Mouse (Mus musculus) ES-E14 (cell line): ENCODE measurements around the gene Aacs. TPM values are rescaled to one million over a fixed set of nuclear protein-coding genes. Genes with fewer than 3 reads are reported as not detected.

ENCODE experiments used
- DNase-seq: peaks from one replicate; pipeline ENCODE4 v3.0.0-alpha.2; 2013; ENCODE audit warnings: low read depth, low spot score
- H3K27ac ChIP-seq: 2 replicates; pipeline ENCODE4 v1.5.1; 2012; ENCODE audit warnings: low read depth, mild to moderate bottlenecking, low read length, moderate library complexity, mixed read lengths; ENCODE audit not compliant: poor library complexity, insufficient read depth, severe bottlenecking
- H3K36me3 ChIP-seq: 2 replicates; pipeline ENCODE4 v1.6.1; 2012; ENCODE audit warnings: mild to moderate bottlenecking, low read length, moderate library complexity, mixed read lengths; ENCODE audit not compliant: control insufficient read depth, poor library complexity, insufficient read depth, severe bottlenecking
- H3K4me1 ChIP-seq, 2 experiments: fragments of 150-350 bp in 1 of 2; sonication (generic) in 1 of 2; 2 replicates each; pipeline ENCODE4 v1.6.1; 2012; ENCODE audit warnings: low read length in 2 of 2, mild to moderate bottlenecking in 1 of 2, mixed read lengths in 1 of 2; ENCODE audit not compliant: control insufficient read depth in 2 of 2, insufficient read depth in 2 of 2, poor library complexity in 1 of 2
- H3K4me3 ChIP-seq, 2 experiments: fragments of 150-350 bp in 1 of 2; sonication (generic) in 1 of 2; 2 replicates each; pipeline ENCODE4 v1.5.1; 2012; ENCODE audit warnings: low read length in 2 of 2, low read depth in 1 of 2, mild to moderate bottlenecking in 1 of 2, mixed read lengths in 1 of 2; ENCODE audit not compliant: insufficient read depth in 1 of 2, poor library complexity in 1 of 2, severe bottlenecking in 1 of 2
- H3K9ac ChIP-seq: 2 replicates; pipeline ENCODE4 v1.6.1; 2012; ENCODE audit warnings: low read depth, mild to moderate bottlenecking, low read length, mixed read lengths; ENCODE audit not compliant: poor library complexity, insufficient read depth, severe bottlenecking
- H3K9me3 ChIP-seq: fragments of 150-350 bp; sonication (generic); 2 replicates; pipeline ENCODE4 v1.6.1; 2012; ENCODE audit warnings: low read depth, mild to moderate bottlenecking, low read length; ENCODE audit not compliant: control insufficient read depth, insufficient read depth
- CHD2 ChIP-seq: IDR thresholded peaks from 2 replicates; pipeline ENCODE4 v1.6.1; 2014; ENCODE audit warnings: mild to moderate bottlenecking, low read depth, low read length, inconsistent platforms
- HCFC1 ChIP-seq: IDR thresholded peaks from 2 replicates; pipeline ENCODE4 v1.6.1; 2012; ENCODE audit warnings: low read length, inconsistent platforms, borderline replicate concordance; ENCODE audit not compliant: insufficient read depth
- MAFK ChIP-seq: IDR thresholded peaks from 2 replicates; pipeline ENCODE4 v1.6.1; 2014; ENCODE audit warnings: mild to moderate bottlenecking, low read depth, low read length, inconsistent platforms; ENCODE audit not compliant: insufficient read depth
- ZC3H11A ChIP-seq: IDR thresholded peaks from 2 replicates; pipeline ENCODE4 v1.6.1; 2012; ENCODE audit warnings: low read depth, mild to moderate bottlenecking, inconsistent platforms, low read length, borderline replicate concordance
- ZNF384 ChIP-seq: IDR thresholded peaks from 2 replicates; pipeline ENCODE4 v1.6.1; 2012; ENCODE audit warnings: low read depth, low read length, inconsistent platforms
- in situ Hi-C, 2 experiments: fragments of 600-800 bp; cut with MboI; formaldehyde crosslinking; loops; one replicate each; pipeline ENCODE4 v1.15.1; 2025; ENCODE audit warnings: low sequenced_read_pairs in 2 of 2, inconsistent platforms in 1 of 2; ENCODE audit not compliant: unreplicated experiment in 2 of 2
- total RNA-seq: library from RNA; depleted of rRNA; stranded (reverse); fragments of 300-350 nt; gene quantifications from 2 replicates; pipeline ENCODE4 v1.2.3, GENCODE M21; 2012

The Aacs gene
- total RNA-seq, 1 experiment = 20.6 TPM

DNA sequence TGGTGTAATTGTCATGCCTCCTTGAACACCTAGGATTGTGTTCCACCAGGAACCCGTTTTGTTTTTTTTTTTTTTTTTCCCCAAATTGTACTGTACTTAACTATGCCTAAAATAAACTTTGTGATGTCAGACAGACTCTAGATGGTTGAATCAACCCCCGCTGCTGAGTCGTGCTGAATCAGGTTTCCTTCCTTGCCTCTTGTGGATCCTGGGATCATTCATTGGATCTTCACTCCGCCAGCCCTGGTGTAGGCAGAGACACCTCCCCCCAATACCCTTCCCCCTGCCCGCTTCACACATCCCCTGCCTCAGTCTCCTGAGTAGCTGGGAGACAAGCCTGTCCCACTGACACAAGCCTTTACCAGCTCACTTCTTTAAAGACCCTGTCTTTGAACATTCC, 26.3 kb upstream of the Aacs start:
- H3K36me3 ChIP-seq = peaks cover 28% of the 10 kb centered on the region
- H3K4me1 ChIP-seq = peaks cover 0 to 11% of the 10 kb centered on the region in 2 experiments; a peak in 2 of 4 replicates
- TF ChIP-seq ZC3H11A (no peak), CHD2 (no peak), MAFK (no peak), HCFC1 (no peak), ZNF384 (no peak)
- H3K27ac ChIP-seq = no peak overlapping the region
- H3K9ac ChIP-seq = no peak overlapping the region
- in situ Hi-C loops = no loop called here
- DNase-seq = no peak
- no peaks in the 10 kb centered on the region for H3K9me3 ChIP-seq
- no peak overlapping the region for H3K4me3 ChIP-seq

DNA sequence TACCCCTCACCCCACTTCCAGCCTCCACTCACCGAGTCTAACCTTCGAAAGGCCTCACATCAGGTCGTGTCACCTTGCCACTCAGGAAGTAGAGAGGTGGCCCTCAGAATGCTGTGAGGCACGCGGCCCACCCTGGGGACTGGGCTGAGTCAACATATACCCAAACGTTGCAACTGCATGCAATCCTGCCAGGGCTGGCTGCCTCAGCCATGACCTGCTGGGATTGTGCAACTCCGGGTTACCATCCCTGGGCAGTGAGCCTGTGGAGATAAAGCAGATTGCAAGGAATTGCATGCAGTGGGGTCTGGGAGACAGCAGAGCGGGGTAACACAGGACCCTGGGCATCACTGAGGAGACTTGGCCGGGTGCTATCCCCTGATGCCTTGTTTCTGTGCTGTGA, 23.0 kb upstream of the Aacs start:
- Histone ChIP-seq H3K27ac (no peak overlapping the region), H3K36me3 (peaks cover 37% of the 10 kb centered on the region), H3K4me3 (no peak overlapping the region), H3K9me3 (no peaks in the 10 kb centered on the region), H3K4me1 (peaks cover 0 to 10% of the 10 kb centered on the region in 2 experiments; a peak in 2 of 4 replicates), H3K9ac (no peak overlapping the region)
- no peak for TF ChIP-seq HCFC1
- TF ChIP-seq ZNF384 = no peak
- no peak for TF ChIP-seq CHD2
- no peak for TF ChIP-seq MAFK
- TF ChIP-seq ZC3H11A = no peak
- in situ Hi-C loops = no loop called here
- no peak for DNase-seq

DNA sequence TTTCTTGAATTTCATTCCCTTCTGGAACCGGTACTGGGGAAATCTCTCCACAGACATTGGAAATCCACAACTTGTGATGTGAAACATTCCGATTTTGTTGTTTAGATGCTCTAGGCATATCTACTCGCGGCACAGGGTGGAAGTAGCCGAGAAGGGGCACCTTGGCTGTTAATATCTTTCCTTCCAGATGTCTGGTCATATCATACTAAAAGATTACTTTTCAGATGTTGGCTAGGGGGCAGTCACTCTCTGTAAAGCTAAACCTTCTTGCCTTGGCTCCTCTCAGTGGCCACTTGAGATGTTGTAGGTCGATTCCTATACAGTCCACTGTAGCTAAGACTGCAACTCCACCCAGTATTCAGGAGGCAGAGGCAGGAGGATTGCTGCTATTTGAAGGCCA, 19.5 kb upstream of the Aacs start:
- DNase-seq = no peak
- H3K4me1 ChIP-seq = peaks cover 0 to 2% of the 10 kb centered on the region in 2 experiments; a peak in 1 of 4 replicates
- H3K4me3 ChIP-seq = no peak overlapping the region
- H3K36me3 ChIP-seq = peaks cover 32% of the 10 kb centered on the region
- no peak overlapping the region for H3K9ac ChIP-seq
- H3K27ac ChIP-seq = no peak overlapping the region
- no peaks in the 10 kb centered on the region for H3K9me3 ChIP-seq
- in situ Hi-C loops = no loop called here
- TF ChIP-seq CHD2 (no peak), HCFC1 (no peak), ZNF384 (no peak), ZC3H11A (no peak), MAFK (no peak)

DNA sequence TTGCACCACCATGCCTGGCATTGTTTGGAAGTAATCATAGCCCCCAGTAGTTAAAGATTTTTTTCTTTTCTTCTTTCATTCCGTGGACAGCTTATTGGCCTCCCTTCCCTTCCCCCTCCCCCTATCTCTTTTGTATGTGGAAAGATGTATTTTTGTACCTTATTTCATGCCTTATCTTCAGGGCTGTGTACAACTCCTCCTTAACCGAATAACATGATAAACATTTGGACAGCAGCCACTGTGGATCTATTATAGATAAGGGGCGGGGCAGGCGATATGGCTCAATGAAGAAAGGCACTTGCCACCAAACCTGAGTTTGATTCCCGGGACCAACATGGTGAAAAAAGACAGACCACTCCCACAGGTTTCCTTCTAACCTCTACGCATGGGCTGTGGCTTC, 18.1 kb upstream of the Aacs start:
- no peak overlapping the region for H3K27ac ChIP-seq
- H3K9ac ChIP-seq = no peak overlapping the region

DNA sequence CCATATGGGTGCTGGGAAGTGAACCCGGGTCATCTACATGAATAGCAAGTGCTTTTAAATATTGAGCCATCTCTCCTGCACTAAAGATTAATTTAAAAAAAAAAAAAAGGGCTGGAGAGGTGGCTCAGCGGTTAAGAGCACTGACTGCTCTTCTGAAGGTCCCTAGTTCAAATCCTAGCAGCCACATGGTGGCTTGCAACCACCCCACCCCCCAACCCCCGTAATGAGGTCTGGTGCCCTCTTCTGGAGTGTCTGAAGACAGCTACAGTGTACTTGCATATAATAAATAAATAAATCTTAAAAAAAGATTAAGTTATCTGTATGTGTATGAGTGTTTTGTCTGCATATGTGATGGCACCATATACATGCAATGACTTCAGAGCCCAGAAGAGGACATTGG, 15.0 kb upstream of the Aacs start:
- H3K4me3 ChIP-seq = no peak overlapping the region
- H3K27ac ChIP-seq = no peak overlapping the region
- TF ChIP-seq ZNF384 = no peak
- TF ChIP-seq CHD2 = no peak
- TF ChIP-seq HCFC1 = no peak
- TF ChIP-seq ZC3H11A = no peak
- TF ChIP-seq MAFK = no peak
- H3K4me1 ChIP-seq = peaks cover 0 to 5% of the 10 kb centered on the region in 2 experiments; a peak in 1 of 4 replicates
- H3K9me3 ChIP-seq = no peaks in the 10 kb centered on the region
- DNase-seq = no peak
- no peak overlapping the region for H3K9ac ChIP-seq
- in situ Hi-C loops = no loop called here
- peaks cover 3% of the 10 kb centered on the region for H3K36me3 ChIP-seq

More for the DNA sequence above, 18.1 kb upstream of the Aacs start:
- no peak for TF ChIP-seq ZC3H11A
- no peak for TF ChIP-seq ZNF384
- no peak for TF ChIP-seq MAFK
- no peak for TF ChIP-seq CHD2
- peaks cover 0 to 2% of the 10 kb centered on the region in 2 experiments; a peak in 1 of 4 replicates for H3K4me1 ChIP-seq
- no peak for DNase-seq
- H3K36me3 ChIP-seq = peaks cover 18% of the 10 kb centered on the region
- no peak overlapping the region for H3K4me3 ChIP-seq
- no peaks in the 10 kb centered on the region for H3K9me3 ChIP-seq
- in situ Hi-C loops = no loop called here
